Mouse (Mus musculus) olfactory bulb, adult 2 months (tissue): Measurements from ENCODE around the gene Thrsp. TPM values are rescaled to one million over a fixed set of nuclear protein-coding genes. Genes with fewer than 3 reads are reported as not detected.

Source experiments
- H3K27ac ChIP-seq: fragments of 200-500 bp; 2 replicates; pipeline ENCODE4 v1.5.1; 2012; ENCODE audit warnings: low read depth, low read length; ENCODE audit not compliant: insufficient read depth
- H3K4me1 ChIP-seq: fragments of 200-500 bp; 2 replicates; pipeline ENCODE4 v1.6.1; 2012; ENCODE audit warnings: low read length; ENCODE audit not compliant: control insufficient read depth, insufficient read depth
- H3K4me3 ChIP-seq: fragments of 200-500 bp; 2 replicates; pipeline ENCODE4 v1.5.1; 2012; ENCODE audit warnings: mild to moderate bottlenecking, low read depth, low read length, moderate library complexity; ENCODE audit not compliant: insufficient read depth
- CTCF ChIP-seq: fragments of 200-500 bp; IDR thresholded peaks from 2 replicates; pipeline ENCODE4 v1.5.1; 2012; ENCODE audit warnings: low read depth, mild to moderate bottlenecking, low read length, moderate library complexity; ENCODE audit not compliant: insufficient read depth
- POLR2A ChIP-seq: fragments of 200-500 bp; IDR thresholded peaks from 2 replicates; pipeline ENCODE4 v1.6.1; 2012; ENCODE audit warnings: mild to moderate bottlenecking, low read depth, low read length, moderate library complexity; ENCODE audit not compliant: insufficient read depth
- WGBS: fragments of 180-500 bp; shearing (Covaris S2); methylation state at CpG from one replicate; pipeline ENCODE4 v1.1.7; 2018; 5-methylcytosine and 5-hydroxymethylcytosine counted together
- polyA plus RNA-seq: library from polyadenylated mRNA; stranded (reverse); fragments of >200 nt; gene quantifications from 2 replicates; pipeline ENCODE4 v1.2.4, GENCODE M21; 2012; ENCODE audit warnings: low replicate concordance; ENCODE audit not compliant: missing spikeins, insufficient read depth, insufficient read length

Gene Thrsp
- polyA plus RNA-seq, 1 experiment, result not detected

DNA sequence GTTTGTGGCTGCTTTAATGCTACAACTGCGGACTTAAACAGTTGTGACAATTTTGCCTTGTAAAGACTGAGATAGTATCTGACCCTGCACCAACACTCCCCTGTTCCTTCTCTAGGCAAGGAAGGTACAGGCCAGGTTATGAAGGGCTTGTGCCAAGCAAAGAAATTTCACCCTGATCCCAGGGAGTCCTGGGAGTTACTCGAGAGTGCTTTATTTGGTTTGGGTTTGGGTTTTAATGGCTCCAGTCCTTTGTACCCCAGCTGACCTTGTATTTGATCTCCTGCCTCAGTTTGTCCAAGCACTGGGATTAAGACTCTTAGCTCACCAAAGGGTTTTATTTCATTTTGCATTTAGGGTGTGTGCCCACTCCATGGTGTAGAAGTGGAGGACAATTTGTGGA, 6.4 kb downstream of the Thrsp start:
- TF ChIP-seq POLR2A (no peak), CTCF (no peak)
- H3K4me1 ChIP-seq, result peaks cover 8% of the 10 kb centered on the region; the same call in 1 of the 2 replicates
- no peak overlapping the region for H3K27ac ChIP-seq
- WGBS, result 91% methylated on average over 2 of the region's 2 CpGs
- no peak overlapping the region for H3K4me3 ChIP-seq

DNA sequence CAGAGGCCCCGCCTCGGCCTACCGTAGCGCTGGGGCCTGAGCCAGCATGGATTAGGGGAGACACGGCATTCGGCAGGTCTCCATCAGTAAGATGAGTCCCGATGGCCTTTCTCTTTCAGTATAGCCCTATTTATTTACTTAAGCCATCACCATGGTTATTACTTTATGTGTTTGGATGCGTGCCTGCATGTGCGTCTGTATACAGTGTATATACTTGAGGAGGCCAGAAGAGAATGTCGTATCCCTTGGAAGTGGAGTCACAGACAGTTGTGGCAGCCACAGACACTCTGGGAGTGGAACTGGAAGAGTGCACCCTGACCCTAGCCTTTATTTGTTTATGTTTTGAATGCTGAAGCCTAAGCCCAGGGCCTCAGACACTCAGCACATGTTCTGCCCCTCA, 10.4 kb downstream of the Thrsp start:
- peaks cover 9% of the 10 kb centered on the region; the same call in 1 of the 2 replicates for H3K4me1 ChIP-seq
- WGBS, result 72% methylated on average over 10 of the region's 10 CpGs
- no peak overlapping the region for H3K27ac ChIP-seq
- H3K4me3 ChIP-seq, result no peak overlapping the region
- no peak for TF ChIP-seq POLR2A
- TF ChIP-seq CTCF, result no peak

- peak within 1 kb of the TSS; percentile 92 for H3K4me3 ChIP-seq
- peak; percentile 77 for TF ChIP-seq POLR2A
- 0 out of 2 replicates have a peak, but pooled peaks have one; percentile 15 for TF ChIP-seq CTCF
- WGBS, result under 1% methylated on average over 54 of the region's 54 CpGs
- H3K4me1 ChIP-seq, result peaks cover 5% of the 10 kb centered on the region; the same call in 1 of the 2 replicates
- peak within 1 kb of the TSS; percentile 85 for H3K27ac ChIP-seq
These were observed 17.4 kb downstream of the Thrsp start, which contains the start of gene Ndufc2 for GRCm38 (mm10) chr7:97399960-97400715. Ndufc2 (plus strand) TSS chr7:97400003.

- H3K4me3 ChIP-seq, result no peak overlapping the region
- H3K4me1 ChIP-seq, result peaks cover 2% of the 10 kb centered on the region; the same call in 1 of the 2 replicates
- 78% methylated on average over 6 of the region's 6 CpGs for WGBS
- TF ChIP-seq CTCF (no peak), POLR2A (no peak)
- H3K27ac ChIP-seq, result no peak overlapping the region
These were observed 18.6 kb downstream of the Thrsp start for GRCm38 (mm10) chr7:97398943-97399342.

- no peak for TF ChIP-seq CTCF
- TF ChIP-seq POLR2A, result no peak
- no peaks in the 10 kb centered on the region for H3K4me1 ChIP-seq
- 77% methylated on average over 2 of the region's 2 CpGs for WGBS
- no peak overlapping the region for H3K27ac ChIP-seq
- H3K4me3 ChIP-seq, result no peak overlapping the region
These were observed 23.2 kb downstream of the Thrsp start for GRCm38 (mm10) chr7:97394375-97394774.

DNA sequence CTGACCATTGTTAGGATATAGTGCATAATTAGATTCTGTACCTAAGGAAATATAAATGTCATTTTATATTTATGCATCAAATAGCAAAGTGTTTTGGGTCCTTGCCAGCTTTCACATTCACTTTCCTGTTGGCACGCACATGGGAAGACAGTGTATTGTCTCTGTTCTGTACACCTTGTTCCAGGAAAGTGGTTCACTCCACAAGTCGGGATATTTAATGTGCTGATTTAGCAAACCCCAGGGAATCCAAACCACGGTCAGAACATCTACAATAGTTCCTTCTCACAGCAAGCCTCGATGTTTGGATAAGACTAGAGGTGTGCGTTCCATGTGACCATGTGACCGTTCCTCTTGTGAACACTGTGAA, 25.5 kb downstream of the Thrsp start:
- WGBS, result 47% methylated on average over 6 of the region's 6 CpGs
- H3K27ac ChIP-seq, result no peak overlapping the region
- H3K4me1 ChIP-seq, result 0 out of 2 replicates have a peak, but pooled peaks cover 2% of the 10 kb centered on the region
- TF ChIP-seq POLR2A (no peak), CTCF (no peak)
- H3K4me3 ChIP-seq, result no peak overlapping the region

GRCm38 (mm10) chr7:97391293-97392078, 26.0 kb downstream of the Thrsp start:
- Histone ChIP-seq H3K4me1 (0 out of 2 replicates have a peak, but pooled peaks cover 2% of the 10 kb centered on the region), H3K27ac (no peak overlapping the region), H3K4me3 (no peak overlapping the region)
- WGBS, result 43% methylated on average over 13 of the region's 13 CpGs
- TF ChIP-seq CTCF (no peak), POLR2A (no peak)

GRCm38 (mm10) chr7:97388541-97388940, 29.0 kb downstream of the Thrsp start:
- 0 out of 2 replicates have a peak, but pooled peaks cover 2% of the 10 kb centered on the region for H3K4me1 ChIP-seq
- H3K4me3 ChIP-seq, result no peak overlapping the region
- WGBS, result 91% methylated on average over 4 of the region's 4 CpGs
- TF ChIP-seq CTCF (no peak), POLR2A (no peak)
- H3K27ac ChIP-seq, result no peak overlapping the region
